Mouse (Mus musculus) forebrain, postnatal 0 days (tissue): ENCODE data around the gene Diexf. TPM values are rescaled to one million over a fixed set of nuclear protein-coding genes. Genes with fewer than 3 reads are reported as not detected.

Experiments used
- ATAC-seq: fragments of 200-750 bp; cut with Nextera tagmentation; 2 replicates; pipeline ENCODE4 v1.8.0; 2017; ENCODE audit warnings: mild to moderate bottlenecking, moderate library complexity
- DNase-seq: peaks from one replicate; pipeline ENCODE4 v3.0.0-alpha.2; 2015
- H3K27ac ChIP-seq: fragments of 300-500 bp; sonication (generic); 2 replicates; pipeline ENCODE4 v1.5.1; 2014; ENCODE audit warnings: low read depth, mild to moderate bottlenecking, antibody characterized with exemption, low read length, moderate library complexity, mixed read lengths
- H3K27me3 ChIP-seq: fragments of 300-500 bp; sonication (generic); 2 replicates; pipeline ENCODE4 v1.6.1; 2014; ENCODE audit warnings: mild to moderate bottlenecking, low read length, mixed read lengths; ENCODE audit not compliant: insufficient read depth
- H3K36me3 ChIP-seq: fragments of 300-500 bp; sonication (generic); 2 replicates; pipeline ENCODE4 v1.6.1; 2014; ENCODE audit warnings: mild to moderate bottlenecking, moderate library complexity; ENCODE audit not compliant: insufficient read depth
- H3K4me1 ChIP-seq: fragments of 300-500 bp; sonication (generic); 2 replicates; pipeline ENCODE4 v1.6.1; 2014; ENCODE audit warnings: antibody characterized with exemption; ENCODE audit not compliant: insufficient read depth
- H3K4me2 ChIP-seq: fragments of 300-500 bp; sonication (generic); 2 replicates; pipeline ENCODE4 v1.6.1; 2014; ENCODE audit warnings: low read depth, mild to moderate bottlenecking, moderate library complexity
- H3K4me3 ChIP-seq: fragments of 300-500 bp; sonication (generic); 2 replicates; pipeline ENCODE4 v1.5.1; 2014; ENCODE audit warnings: low read depth, low read length, mixed read lengths
- H3K9ac ChIP-seq: fragments of 300-500 bp; sonication (generic); 2 replicates; pipeline ENCODE4 v1.6.1; 2014; ENCODE audit warnings: mild to moderate bottlenecking
- H3K9me3 ChIP-seq: fragments of 300-500 bp; sonication (generic); 2 replicates; pipeline ENCODE4 v1.6.1; 2016; ENCODE audit warnings: low read length
- CTCF ChIP-seq: sonication (generic); IDR thresholded peaks from 2 replicates; pipeline ENCODE4 v1.5.1; 2016; ENCODE audit warnings: antibody characterized with exemption, control low read depth, low read depth
- WGBS: fragments of 180-500 bp; shearing (Covaris S2); extraction: QIAGEN DNeasy Blood & Tissue Kit; methylation state at CpG from one replicate; pipeline ENCODE4 v1.1.7; 2014; 5-methylcytosine and 5-hydroxymethylcytosine counted together
- polyA plus RNA-seq: library from polyadenylated mRNA; unstranded; fragments of >200 nt; fragmentation: Nextera tagmentation; extraction: Ambion mirVana; gene quantifications from 2 replicates; pipeline ENCODE4 v1.2.1, GENCODE M21; 2015
- total RNA-seq: library from RNA; depleted of rRNA; stranded (reverse); fragments of >200 nt; gene quantifications from 2 replicates; pipeline ENCODE4 v1.2.3, GENCODE M21; 2014

The Diexf gene
- total and polyA plus RNA-seq, 2 experiments from 2014 or later: 6.2 to 18.6 TPM

DNA sequence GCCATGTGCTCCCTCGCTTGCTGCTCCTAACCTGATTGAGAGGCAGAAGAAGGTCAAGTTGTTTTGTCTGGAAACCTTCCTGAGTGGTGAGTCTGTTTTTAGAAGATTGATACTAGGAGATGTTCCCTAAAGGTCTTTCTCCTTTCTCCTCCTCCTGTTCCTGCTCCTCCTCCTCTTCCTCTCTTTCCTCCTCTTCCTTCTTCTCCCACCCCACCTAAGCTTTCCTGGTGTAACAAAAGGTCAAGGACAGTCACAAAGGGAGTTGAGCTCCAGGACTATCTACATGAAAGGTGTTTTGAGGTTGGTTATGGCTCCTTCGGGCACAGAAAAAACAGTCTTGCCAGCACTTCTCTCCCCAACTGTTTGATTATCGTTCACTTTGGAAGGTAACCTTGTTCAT lies 37.7 kb upstream of the Diexf start, which contains the start of gene A130010J15Rik:
Gene A130010J15Rik, plus strand, starts transcription at position 301 of the 400 bp plus-strand sequence.
- no peak for ATAC-seq
- Histone ChIP-seq H3K4me3 (no peak within 1 kb of the TSS), H3K27ac (no peak within 1 kb of the TSS), H3K4me1 (0 out of 2 replicates have a peak, but pooled peaks cover 7% of the 10 kb centered on the region), H3K4me2 (no peak within 1 kb of the TSS), H3K36me3 (no peaks in the 10 kb centered on the region), H3K9ac (no peak within 1 kb of the TSS), H3K27me3 (no peaks in the 10 kb centered on the region), H3K9me3 (no peaks in the 10 kb centered on the region)
- no peak for DNase-seq
- WGBS: 99% methylated on average over 3 of the region's 3 CpGs
- TF ChIP-seq CTCF: no peak

DNA sequence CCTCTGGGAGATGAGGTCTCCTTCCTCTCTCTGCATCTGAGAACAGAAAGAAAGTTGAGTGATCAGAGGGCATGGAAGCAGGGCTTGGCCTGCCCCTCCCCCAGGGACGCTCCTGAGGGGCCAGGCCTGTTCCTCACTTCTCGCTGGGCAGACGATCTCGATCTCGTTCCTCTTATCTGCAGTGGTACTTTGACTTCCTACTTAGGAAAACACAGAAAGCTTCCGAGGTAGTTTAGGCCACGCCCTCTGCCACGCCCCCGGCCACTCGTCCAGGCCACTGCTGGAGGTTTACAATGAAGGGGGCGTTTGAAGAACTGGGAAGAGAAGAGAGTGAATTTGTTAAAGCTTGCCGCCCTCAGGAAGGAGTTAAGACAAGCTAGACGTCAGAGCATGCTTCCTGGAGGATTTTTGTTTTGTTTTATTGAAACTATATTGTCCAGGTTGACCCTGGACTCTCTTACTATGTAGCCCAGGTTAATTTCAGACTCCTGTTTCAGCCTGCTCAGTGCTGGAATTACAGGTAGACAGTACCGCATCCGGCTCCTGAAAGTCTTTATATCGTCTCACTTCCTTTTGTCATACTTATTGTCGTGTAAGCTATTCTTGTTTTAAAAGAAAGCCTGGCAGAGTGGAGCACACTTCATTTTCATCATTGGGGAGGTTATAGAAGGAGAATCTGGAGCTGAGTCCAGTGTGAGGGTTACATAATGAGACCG lies 30.4 kb upstream of the Diexf start:
- Histone ChIP-seq H3K36me3 (no peaks in the 10 kb centered on the region), H3K27ac (no peak overlapping the region), H3K4me2 (peak overlapping the region; percentile 19; the same call in 1 of the 2 replicates), H3K4me3 (no peak overlapping the region), H3K9ac (no peak overlapping the region), H3K4me1 (no peaks in the 10 kb centered on the region), H3K9me3 (no peaks in the 10 kb centered on the region), H3K27me3 (peaks cover 3% of the 10 kb centered on the region; the same call in 1 of the 2 replicates)
- ATAC-seq (no peak), DNase-seq (no peak)
- no peak for TF ChIP-seq CTCF
- 14% methylated on average over 18 of the region's 18 CpGs for WGBS

DNA sequence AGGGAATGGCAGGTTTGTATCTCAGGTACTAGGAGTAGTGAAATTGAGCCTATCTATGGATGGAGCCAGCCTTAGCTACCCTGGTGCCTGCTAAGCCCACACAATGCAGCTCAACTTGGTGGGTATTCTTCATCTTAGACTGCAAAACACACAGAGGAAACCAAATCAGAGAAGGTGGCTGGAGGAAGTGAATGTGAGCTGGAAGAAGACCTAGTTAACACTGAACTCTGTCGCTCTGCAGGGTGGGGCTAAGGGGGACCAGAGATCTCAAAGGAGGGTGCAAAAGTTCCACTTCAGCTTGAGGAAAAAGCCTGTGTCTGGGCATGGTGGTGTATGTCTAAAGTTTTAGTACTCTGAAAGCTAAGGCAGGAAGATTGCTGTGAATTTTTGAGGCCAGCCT lies 29.5 kb upstream of the Diexf start:
- 61% methylated on average over 1 of the region's 1 CpGs for WGBS
- no peaks in the 10 kb centered on the region for H3K9me3 ChIP-seq
- H3K4me3 ChIP-seq: no peak overlapping the region
- H3K4me2 ChIP-seq: no peak overlapping the region
- no peak overlapping the region for H3K9ac ChIP-seq
- no peaks in the 10 kb centered on the region for H3K4me1 ChIP-seq
- H3K36me3 ChIP-seq: no peaks in the 10 kb centered on the region
- peaks cover 3% of the 10 kb centered on the region for H3K27me3 ChIP-seq
- DNase-seq (no peak), ATAC-seq (no peak)
- no peak for TF ChIP-seq CTCF
- H3K27ac ChIP-seq: no peak overlapping the region

DNA sequence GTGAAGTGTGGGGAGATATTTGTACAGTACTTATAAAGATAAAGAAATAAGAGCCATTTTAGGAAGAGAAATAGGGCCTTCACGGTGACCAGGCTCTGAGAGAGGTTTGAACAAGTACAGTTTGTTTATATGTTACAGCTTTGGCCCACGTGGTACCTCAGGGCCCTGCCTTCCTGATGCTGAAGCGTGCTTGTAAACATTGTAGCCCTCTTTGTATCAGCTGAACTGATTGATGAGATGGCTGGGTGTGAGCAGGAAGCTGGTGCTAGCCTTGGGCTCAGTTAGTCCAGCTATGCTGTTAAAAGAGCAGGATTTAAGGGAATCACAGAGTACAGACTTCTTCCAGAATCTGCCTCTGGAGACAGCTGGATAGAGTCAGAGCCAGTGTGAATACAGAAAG lies 29.1 kb upstream of the Diexf start:
- no peak for TF ChIP-seq CTCF
- Histone ChIP-seq H3K4me1 (no peaks in the 10 kb centered on the region), H3K36me3 (no peaks in the 10 kb centered on the region), H3K4me2 (no peak overlapping the region), H3K27me3 (peaks cover 6% of the 10 kb centered on the region), H3K4me3 (no peak overlapping the region), H3K9ac (no peak overlapping the region), H3K9me3 (no peaks in the 10 kb centered on the region), H3K27ac (no peak overlapping the region)
- WGBS: 77% methylated on average over 3 of the region's 3 CpGs
- no peak for ATAC-seq
- DNase-seq: no peak

DNA sequence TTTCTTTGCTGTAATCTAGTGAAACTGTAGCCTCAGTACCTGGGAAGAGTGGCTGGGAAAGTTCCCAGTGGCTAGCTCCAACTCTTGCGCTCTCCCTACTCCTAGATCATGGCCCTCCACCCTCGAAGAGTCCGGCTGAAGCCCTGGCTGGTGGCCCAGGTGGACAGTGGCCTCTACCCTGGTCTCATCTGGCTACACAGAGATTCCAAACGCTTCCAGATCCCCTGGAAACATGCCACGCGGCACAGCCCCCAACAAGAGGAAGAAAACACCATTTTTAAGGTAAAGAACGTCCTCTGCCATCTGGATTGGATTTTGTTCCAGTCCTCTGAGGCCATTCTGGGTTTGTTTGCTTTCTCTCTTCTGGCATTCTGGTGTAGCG lies 27.0 kb upstream of the Diexf start:
- no peaks in the 10 kb centered on the region for H3K9me3 ChIP-seq
- H3K36me3 ChIP-seq: no peaks in the 10 kb centered on the region
- H3K9ac ChIP-seq: no peak overlapping the region
- TF ChIP-seq CTCF: no peak
- H3K4me2 ChIP-seq: no peak overlapping the region
- DNase-seq (no peak), ATAC-seq (no peak)
- H3K4me3 ChIP-seq: no peak overlapping the region
- WGBS: 84% methylated on average over 8 of the region's 8 CpGs
- no peak overlapping the region for H3K27ac ChIP-seq
- no peaks in the 10 kb centered on the region for H3K4me1 ChIP-seq
- peaks cover 25% of the 10 kb centered on the region for H3K27me3 ChIP-seq

DNA sequence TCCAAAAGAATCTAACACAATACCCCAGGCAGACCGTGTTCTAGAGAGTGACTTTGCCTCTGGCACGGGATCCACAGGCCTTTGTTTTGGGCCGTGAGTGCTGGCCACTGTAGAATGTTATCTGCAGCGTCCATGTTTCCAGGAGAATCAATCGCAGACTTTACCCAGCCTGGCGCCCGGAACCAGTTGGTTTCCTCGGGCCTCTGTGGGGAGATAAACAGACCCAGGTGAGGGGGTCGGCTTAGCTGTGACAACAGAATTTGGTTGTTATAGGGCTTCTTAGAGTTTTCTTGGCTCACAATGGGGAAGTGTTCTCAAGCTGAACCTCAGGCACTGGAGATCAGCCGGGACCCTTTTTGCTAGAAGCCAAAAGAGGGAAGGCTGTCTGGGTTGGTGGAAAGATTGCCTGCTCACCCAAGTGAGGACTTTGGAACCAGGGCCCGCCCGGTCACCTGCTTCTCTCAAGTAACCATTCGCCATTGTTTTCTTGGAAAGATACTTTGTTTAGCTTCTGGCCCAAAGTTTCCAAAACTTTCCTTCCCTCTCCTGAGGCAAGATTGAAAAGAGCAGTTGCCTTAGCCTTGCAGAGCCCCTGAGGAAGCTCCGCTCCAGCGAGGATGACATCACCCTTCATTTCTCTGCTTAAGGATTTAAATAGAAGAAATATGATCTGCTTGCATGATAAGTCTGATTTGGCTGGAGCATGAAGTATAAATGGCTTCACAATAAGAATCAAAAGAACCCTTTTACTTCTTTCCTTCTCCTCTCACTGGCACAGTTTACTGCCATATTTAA lies 26.4 kb upstream of the Diexf start:
- Histone ChIP-seq H3K4me1 (no peaks in the 10 kb centered on the region), H3K9ac (no peak overlapping the region), H3K27ac (no peak overlapping the region), H3K36me3 (no peaks in the 10 kb centered on the region), H3K9me3 (no peaks in the 10 kb centered on the region), H3K27me3 (peaks cover 31% of the 10 kb centered on the region), H3K4me2 (no peak overlapping the region), H3K4me3 (no peak overlapping the region)
- WGBS: 79% methylated on average over 15 of the region's 15 CpGs
- TF ChIP-seq CTCF: no peak
- DNase-seq (no peak), ATAC-seq (no peak)

DNA sequence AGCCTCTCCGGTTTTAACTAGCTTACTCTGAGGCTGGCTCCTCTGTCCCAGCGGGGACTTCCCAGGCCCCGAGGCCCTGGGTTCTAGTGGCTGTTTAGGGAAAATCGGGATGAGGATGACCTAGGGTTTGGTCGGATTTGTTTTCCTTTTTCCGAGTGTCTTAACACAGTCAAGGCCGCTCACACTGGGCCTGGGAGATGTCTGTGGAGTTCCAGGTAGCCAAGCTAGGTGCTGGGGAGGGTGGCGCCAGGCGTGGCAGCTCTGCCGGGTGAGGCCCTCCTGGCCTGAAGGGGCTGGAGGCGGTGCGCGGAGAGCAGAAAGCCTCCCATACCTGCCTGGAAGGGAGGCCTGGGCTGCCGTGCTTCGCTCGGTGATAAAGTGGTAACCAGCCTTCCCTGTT lies 23.5 kb upstream of the Diexf start:
- Histone ChIP-seq H3K4me1 (no peaks in the 10 kb centered on the region), H3K9ac (no peak overlapping the region), H3K36me3 (no peaks in the 10 kb centered on the region), H3K27me3 (peaks cover 31% of the 10 kb centered on the region), H3K4me2 (no peak overlapping the region), H3K4me3 (no peak overlapping the region), H3K9me3 (no peaks in the 10 kb centered on the region), H3K27ac (no peak overlapping the region)
- TF ChIP-seq CTCF: no peak
- no peak for DNase-seq
- 28% methylated on average over 16 of the region's 16 CpGs for WGBS
- ATAC-seq: no peak
